Mouse (Mus musculus) CD4-positive helper T cell, adult 2 months (primary cell): Measurements from ENCODE around the gene Gcgr.
"Not testable (repeated sequence)": the region's sequence is repeated elsewhere in the genome, so short reads cannot be mapped to it uniquely, and the experiment has no call there.

Experiments used
- DNase-seq: peaks from one replicate; pipeline ENCODE4 v3.0.0-alpha.2; 2012; ENCODE audit warnings: low read depth, missing footprints, low spot score

The Gcgr gene

GRCm38 (mm10) chr11:120505661-120506060 is 24.8 kb upstream of the Gcgr start:
- DNase-seq = no peak

DNA sequence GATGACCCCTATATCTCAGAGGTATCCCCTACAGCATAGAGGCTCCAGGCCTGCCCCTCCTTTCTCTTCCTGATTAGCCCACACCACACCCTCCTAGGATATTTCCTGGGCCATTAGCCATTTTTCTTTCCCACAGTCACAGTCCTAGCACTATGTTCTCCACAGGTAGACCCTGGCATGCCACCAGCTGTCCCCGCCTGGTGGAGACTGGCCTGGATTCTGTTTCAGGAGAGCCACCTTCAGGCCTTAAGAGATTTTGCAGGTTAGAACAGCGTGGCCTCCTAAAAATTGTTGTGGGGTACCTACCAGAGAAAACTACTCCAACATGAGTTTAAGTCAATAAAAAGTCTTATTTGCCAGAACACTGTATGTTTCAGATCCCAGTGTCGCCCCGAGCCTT is 23.6 kb upstream of the Gcgr start:
- peak; percentile 26 for DNase-seq

DNA sequence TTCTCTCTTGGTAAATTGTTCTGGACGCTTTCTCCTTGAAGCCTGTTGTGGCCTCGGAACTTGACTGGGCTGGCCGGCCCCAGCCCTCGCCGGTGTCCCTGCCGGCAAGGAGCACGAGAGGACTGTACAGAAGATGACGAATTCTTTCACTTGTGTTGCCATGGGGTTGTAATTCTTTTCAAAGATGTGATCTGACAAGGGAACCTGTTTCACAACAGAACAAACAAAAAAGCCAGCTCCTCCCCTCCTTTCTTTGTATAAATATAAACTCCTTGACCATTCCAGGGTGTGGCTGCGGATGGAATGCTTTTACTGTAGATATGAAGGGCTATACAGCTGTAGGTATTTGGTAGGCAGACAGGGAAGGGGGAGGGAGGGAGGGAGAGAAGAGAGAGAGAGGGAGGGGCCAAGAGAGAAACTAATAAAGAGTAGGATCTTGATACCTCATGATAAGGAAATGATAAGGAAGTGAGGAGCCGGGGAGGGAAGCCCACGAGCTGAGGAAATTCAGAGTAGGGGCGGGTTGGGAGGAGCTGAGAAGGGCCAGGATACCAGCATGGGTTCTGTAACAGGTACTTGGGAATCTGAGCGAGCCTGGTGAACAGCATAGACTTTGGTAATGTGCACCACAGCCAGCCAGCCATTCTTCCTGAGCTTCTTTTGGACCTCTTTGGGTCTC is 22.7 kb upstream of the Gcgr start:
- DNase-seq = no peak

- no peak for DNase-seq
Measured at GRCm38 (mm10) chr11:120508290-120508870, 22.1 kb upstream of the Gcgr start.

DNA sequence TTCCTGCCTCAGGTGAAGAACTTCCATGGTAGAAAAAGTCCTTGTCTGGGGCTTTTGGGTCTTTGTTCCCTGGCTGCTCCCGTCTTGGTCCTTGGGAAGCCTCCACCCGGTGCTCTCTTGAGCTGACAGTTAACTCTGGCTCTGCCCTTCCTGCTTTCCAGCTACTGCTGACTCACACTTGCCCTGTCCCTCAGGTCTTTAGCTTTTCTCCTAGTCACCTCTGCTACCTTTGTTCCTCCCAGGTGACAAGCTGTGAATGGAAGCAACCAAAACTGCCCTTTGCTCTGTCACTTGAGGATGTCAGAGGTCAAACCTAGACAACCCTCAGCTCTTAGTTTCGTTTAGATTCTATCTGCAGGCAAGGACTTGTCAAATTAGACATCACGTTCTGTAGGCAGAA is 20.6 kb upstream of the Gcgr start:
- peak; percentile 19 for DNase-seq

DNA sequence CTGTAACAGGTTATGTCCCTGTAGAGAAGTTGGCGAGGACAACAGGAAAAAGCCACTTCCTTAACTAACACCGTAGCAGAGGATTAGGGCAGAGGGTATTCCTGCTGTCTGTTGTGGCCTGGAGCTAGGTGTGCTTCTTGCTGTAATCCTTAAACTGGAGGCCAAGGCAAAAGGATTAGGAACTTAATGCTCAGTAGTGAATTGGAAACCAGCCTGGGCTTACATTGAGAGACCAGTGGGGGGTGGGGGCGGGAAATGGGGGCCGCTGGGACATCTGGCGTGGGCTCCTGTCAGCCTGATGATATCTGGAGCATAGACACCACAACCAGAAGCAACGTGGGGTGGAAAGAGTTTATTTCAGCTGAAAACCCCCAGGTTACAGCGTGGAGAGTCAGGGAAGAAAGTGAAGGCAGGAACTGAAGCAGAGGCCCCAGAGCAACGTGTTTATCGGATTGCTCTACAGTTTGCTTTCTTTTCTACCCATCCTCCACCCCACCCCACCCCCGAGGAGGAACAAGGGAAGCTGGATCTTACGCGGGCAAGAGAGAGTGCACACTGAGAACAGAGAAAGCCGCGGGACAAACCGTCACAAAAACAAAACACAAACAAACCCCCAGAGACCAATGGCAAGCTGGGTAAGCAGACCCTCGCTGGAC is 20.0 kb upstream of the Gcgr start:
- DNase-seq = peak; percentile 66

DNA sequence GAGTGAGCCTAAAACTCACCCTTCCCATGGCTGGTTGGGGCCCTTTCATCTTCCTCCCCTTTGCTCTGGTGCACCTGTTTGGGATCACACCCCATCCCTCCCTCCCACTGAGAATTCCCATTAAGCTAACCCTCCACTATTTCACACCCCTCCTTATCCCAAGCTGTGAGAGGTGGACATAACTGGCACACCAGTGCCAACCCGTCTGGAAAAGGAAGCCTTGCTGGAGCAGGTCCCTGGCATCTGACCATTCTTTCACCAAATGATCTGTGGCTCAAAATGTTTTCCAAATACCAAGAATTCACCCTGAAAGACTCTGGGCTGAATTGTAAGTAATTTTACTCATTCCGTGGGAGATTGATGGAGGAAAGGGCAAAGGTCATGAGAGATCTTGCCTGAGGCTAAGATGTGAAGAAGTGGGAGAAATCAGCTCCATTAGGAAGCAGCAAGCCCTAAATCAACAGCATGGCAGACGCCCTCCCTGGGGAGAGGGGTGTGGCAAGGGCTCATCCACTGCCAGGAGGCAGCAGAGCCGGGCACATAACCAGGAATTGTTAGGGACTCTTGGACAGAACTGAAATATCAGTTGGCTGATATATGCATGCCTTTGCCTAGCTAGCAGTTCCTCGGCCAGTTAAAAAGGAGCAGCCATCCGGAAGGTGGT is 17.6 kb upstream of the Gcgr start:
- DNase-seq = no peak

DNA sequence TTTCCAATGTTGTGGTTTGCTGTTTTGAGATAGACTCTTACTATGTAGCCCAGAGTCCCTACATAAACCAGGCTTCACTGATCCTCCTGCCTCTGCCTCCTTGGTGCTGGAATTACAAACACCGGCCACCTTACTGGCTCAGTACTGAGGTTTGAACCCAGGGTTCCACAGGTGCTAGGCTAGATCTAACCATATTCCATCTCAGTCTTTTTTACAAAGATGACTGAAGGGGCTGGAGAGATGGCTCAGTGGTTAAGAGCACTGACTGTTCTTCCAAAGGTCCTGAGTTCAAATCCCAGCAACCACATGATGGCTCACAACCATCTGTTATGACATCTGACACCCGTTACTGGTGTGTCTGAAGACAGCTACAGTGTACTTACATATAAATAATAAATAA is 16.2 kb upstream of the Gcgr start:
- DNase-seq = not testable (repeated sequence)

- peak; percentile 73 for DNase-seq
Measured at GRCm38 (mm10) chr11:120515611-120516010, 14.9 kb upstream of the Gcgr start.

DNA sequence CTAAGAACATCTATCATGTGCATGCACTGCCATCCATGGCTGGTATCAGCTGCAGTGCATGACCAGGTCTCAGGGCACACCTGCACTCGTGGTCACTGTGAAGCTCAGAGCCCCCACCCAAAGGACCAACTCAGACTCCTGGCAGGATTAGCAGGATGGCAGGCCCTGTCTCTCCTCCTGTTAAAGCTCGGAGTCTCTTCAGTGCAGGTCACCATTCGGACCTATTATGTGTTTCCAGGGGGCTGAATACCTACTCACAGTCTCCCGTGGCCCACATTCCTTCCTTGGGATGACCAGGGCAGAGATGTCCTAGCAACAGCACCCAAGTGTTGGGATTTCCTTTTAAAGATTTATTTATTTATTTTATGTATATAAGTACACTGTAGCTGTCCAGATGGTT is 13.4 kb upstream of the Gcgr start:
- DNase-seq = no peak

DNA sequence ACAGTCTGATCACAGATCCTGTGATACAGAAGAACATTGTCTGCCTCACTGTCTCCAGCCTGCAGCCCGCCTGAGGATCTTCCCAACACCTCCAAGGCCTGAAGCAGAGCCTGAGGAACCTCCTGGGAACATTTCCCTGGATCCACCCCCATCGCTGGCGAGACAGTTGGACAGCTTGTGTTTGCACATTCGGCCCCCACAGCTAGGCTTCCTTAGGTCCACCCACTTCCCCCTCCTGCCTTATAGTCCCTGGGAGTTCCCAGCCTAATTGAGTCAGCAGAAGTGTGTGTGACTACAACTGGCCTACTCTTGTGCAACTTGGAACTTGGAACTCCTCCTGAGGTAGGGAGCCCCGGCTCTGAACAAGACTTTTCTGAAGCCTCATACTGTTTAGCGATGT is 12.5 kb upstream of the Gcgr start:
- no peak for DNase-seq

- DNase-seq = no peak
Measured at GRCm38 (mm10) chr11:120518558-120518957, 11.9 kb upstream of the Gcgr start.

DNA sequence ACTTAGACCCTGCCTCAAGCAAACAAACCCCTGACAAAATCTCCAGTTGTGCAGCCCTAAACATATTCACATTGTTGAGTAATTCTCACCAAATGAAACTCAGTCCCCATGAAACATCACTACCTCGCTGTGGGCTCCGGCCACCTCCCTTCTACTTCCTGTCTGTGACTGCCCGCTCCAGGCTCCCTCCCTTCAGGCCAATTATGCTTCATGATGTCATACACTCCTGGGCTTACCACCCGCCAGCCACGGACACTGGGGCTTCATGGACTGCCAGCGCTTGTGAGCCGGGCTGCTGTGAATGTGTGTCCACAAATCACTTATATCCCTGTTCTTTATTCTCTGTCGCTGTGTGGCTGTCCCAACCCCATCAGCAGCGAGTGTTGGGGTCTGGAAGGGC is 10.8 kb upstream of the Gcgr start:
- DNase-seq = no peak

- no peak for DNase-seq
Measured at GRCm38 (mm10) chr11:120520498-120520897, 10.0 kb upstream of the Gcgr start.

GRCm38 (mm10) chr11:120520967-120521540 is 9.4 kb upstream of the Gcgr start:
- DNase-seq = no peak

- DNase-seq = no peak
Measured at GRCm38 (mm10) chr11:120522581-120522980, 7.9 kb upstream of the Gcgr start.

GRCm38 (mm10) chr11:120525959-120526358 is 4.5 kb upstream of the Gcgr start:
- no peak for DNase-seq

DNA sequence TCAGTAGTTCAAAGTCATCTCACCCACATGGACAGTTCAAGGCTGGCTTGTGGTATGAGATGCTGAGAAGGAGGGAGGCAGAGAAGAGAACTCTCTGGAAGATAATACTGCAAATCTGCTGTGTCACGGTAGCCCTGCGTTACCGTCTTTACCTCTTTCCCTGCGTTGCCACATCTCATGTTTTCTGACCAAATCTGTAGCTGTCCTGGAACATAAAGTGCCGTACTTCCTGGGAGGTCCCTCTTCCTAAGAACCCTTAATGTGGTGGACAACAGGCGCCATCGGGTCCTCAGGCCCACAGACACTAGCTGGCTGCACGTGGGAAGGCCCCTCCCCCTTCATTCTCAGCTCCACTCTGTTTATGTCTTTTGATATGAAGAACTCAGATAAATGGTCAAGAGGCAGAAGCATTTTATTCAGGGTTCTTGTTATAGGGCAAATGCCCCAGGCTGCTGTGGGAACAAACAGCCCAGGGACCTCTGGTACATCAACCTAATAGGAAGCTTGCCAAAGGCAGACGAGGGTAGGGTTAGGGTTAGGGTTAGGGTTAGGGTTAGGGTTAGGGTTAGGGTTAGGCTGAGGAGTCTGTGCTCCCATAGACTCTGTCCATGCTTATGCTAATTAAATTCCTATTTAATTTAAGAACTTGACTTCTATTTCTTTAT is 2.7 kb upstream of the Gcgr start:
- DNase-seq = no peak

DNA sequence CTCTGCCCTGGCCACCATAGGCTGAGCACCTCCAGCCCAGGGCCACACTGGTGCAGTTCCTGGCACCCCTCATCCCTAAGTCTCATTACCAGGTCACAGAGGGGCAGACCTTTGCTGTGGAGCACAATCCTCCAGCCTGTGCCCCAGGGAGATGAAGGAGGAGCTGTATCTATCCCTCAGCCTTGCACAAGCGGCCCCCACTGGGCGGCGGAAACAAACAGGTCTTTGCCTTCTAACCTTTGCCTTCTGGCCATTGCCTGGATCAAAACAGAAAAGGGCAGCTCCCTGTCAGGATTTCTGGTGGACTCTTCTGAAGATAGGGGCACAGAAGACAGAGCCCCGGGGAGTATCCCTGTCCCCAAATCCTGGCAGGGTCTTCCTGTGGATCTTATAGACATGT is 1.6 kb upstream of the Gcgr start:
- no peak for DNase-seq

DNA sequence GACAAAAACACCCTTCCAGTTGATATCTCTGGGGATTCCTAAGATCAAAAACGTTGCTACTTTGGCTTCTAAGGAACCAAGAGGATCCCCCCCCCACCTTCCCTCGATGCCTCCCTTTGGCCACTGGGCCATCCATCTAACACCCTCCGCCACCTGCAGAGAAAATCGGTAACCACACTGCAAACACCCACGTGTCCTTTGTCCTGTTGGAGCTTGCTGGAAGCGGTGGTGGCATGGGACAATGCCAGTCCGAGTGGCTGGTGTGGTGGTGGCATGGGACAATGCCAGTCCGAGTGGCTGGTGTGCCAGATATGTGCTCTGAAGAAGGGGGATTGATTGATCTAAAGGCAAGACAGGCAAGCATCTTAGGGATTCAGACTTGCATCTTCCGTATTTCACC is 1.1 kb downstream of the Gcgr start:
- no peak for DNase-seq

DNA sequence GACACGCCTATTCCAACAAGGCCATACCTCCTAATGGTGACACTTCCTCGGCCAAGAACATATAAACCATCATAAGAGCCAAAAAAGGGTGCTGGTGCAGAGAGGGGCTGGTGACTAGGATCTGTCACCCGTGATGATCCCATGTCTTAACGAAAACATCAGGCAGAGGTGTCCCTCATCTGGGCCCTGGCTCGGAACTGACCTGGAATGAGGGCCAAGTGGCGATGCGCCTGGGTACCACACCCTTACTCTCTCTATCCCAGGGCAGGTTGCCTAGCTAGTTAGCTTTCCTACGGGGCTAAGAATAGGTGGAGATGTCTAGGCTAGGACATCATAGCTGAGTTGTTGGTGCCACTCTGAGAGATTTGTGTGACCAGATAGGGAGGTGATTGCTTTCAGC is 3.6 kb downstream of the Gcgr start:
- DNase-seq = no peak

DNA sequence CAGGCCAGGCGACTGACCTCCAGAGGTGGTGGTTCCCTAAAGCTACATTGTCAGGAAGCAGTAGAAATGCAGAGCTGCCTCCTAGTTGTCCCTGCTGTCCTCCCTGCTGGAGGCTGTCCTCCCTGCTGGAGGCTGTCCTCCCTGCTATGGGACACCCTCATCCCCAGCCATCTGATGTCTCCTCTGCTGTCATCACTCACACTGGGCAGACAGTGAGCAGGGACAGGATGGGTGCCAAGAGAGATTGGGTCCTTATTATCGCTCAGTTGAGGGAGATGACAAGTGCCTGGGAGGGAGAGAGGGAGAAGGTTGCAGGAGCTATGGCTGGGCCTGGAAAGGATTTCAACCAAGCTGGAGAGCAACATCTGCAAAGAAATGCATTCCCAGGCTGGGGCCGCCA is 4.6 kb downstream of the Gcgr start:
- DNase-seq = no peak
